In genomic region chr10:75112405-75112804, GRCm38 (mm10) we compare ENCODE assay signal across 16 mouse cellular contexts. TPM values are rescaled to one million over a fixed set of nuclear protein-coding genes. Genes with fewer than 3 reads are reported as not detected.
A peak's percentile ranks its signal among the peaks of the same experiment; 100 is the strongest.
DNase-seq lines count a peak whose midpoint lies in the region; ATAC-seq and TF ChIP-seq lines count a peak whose summit lies in the region.
"Had no signal": no experiment of that assay in that cellular context is flagged by ENCODE, and none has a peak within 500 bp of the region (broad histone marks: within the 10 kb centered on the region; RNA-seq: fewer than 3 reads in every experiment).

No protein-coding gene starts in this region.

- H3K4me1 ChIP-seq in hindbrain, embryonic 12.5 days: peaks cover 36% of the 10 kb centered on the region
- H3K4me1 ChIP-seq in hindbrain, embryonic 14.5 days (replicated peaks; ENCODE audit: control insufficient read depth, insufficient read depth, low read length): peaks cover 10% of the 10 kb centered on the region; the same call in 1 of the 2 replicates
- peaks cover 2% of the 10 kb centered on the region; the same call in 1 of the 2 replicates for H3K4me1 ChIP-seq in midbrain, embryonic 14.5 days (ENCODE audit: control insufficient read depth, insufficient read depth, low read length)
- H3K4me1 ChIP-seq in midbrain, embryonic 16.5 days (ENCODE audit: control insufficient read depth, insufficient read depth, low read length): peaks cover 3% of the 10 kb centered on the region
- H3K4me1 ChIP-seq in stomach, postnatal 0 days (replicated peaks; ENCODE audit: control insufficient read depth, insufficient read depth): 0 out of 2 replicates have a peak, but pooled peaks cover 8% of the 10 kb centered on the region

- H3K9me3 ChIP-seq in hindbrain, embryonic 12.5 days (replicated peaks): no peaks in the 10 kb centered on the region
- no peaks in the 10 kb centered on the region for H3K9me3 ChIP-seq in hindbrain, embryonic 14.5 days (ENCODE audit: control insufficient read depth, low read length)
- no peaks in the 10 kb centered on the region for H3K9me3 ChIP-seq in midbrain, embryonic 14.5 days (ENCODE audit: control insufficient read depth, low read length)
- no peaks in the 10 kb centered on the region for H3K9me3 ChIP-seq in midbrain, embryonic 16.5 days (replicated peaks; ENCODE audit: control insufficient read depth, low read length, poor library complexity, severe bottlenecking)
- no peaks in the 10 kb centered on the region for H3K9me3 ChIP-seq in stomach, postnatal 0 days (ENCODE audit: control insufficient read depth, low read length)
- H3K9me3 ChIP-seq: heart, embryonic 13.5 days had no signal

- intact Hi-C loops in gastrocnemius, postnatal 36 days (cut with DNase I): no loop called here

- peak; percentile 78 to 81 for DNase-seq in adrenal gland, adult (ENCODE audit: inconsistent age in 2 of 2, low spot score in 1 of 2)
- DNase-seq in adrenal gland, adult 18-20 months (ENCODE audit: low spot score in 2 of 2): no peak
- DNase-seq in hindbrain, embryonic 14.5 days (ENCODE audit: low spot score): no peak
- no peak for DNase-seq in midbrain, embryonic 14.5 days
- no peak for DNase-seq in stomach, postnatal 0 days (ENCODE audit: low spot score)
- no peak for DNase-seq in gastrocnemius, postnatal 36 days
- DNase-seq: cerebellum, adult 8-10 months; gastrocnemius, postnatal 25 days; kidney, adult 18-20 months; liver; lung, adult 18-20 months; lung, postnatal 4 days; thymus, postnatal 25 days had no signal

- no peaks in the 10 kb centered on the region for H3K36me3 ChIP-seq in hindbrain, embryonic 12.5 days
- no peaks in the 10 kb centered on the region for H3K36me3 ChIP-seq in hindbrain, embryonic 14.5 days (replicated peaks; ENCODE audit: control insufficient read depth, insufficient read depth)
- no peaks in the 10 kb centered on the region for H3K36me3 ChIP-seq in midbrain, embryonic 14.5 days (ENCODE audit: control insufficient read depth, insufficient read depth, low read length)
- H3K36me3 ChIP-seq in midbrain, embryonic 16.5 days (ENCODE audit: control insufficient read depth, insufficient read depth, low read length): no peaks in the 10 kb centered on the region
- H3K36me3 ChIP-seq in stomach, postnatal 0 days (ENCODE audit: control insufficient read depth, insufficient read depth, low read length): no peaks in the 10 kb centered on the region
- H3K36me3 ChIP-seq: heart, embryonic 13.5 days had no signal

- no peak for TF ChIP-seq CTCF in stomach, postnatal 0 days (IDR thresholded peaks at IDR 0.05; ENCODE audit: low read depth)

- no peak overlapping the region for H3K9ac ChIP-seq in hindbrain, embryonic 12.5 days
- no peak overlapping the region for H3K9ac ChIP-seq in hindbrain, embryonic 14.5 days
- H3K9ac ChIP-seq in midbrain, embryonic 14.5 days (replicated peaks; ENCODE audit: low read length): no peak overlapping the region
- H3K9ac ChIP-seq in midbrain, embryonic 16.5 days (ENCODE audit: low read depth, low read length): no peak overlapping the region
- no peak overlapping the region for H3K9ac ChIP-seq in stomach, postnatal 0 days (ENCODE audit: low read length)
- H3K9ac ChIP-seq: heart, embryonic 13.5 days had no signal

- no peak for TF ChIP-seq EP300 in stomach, postnatal 0 days (optimal IDR thresholded peaks at IDR 0.05)

- WGBS in hindbrain, embryonic 12.5 days: 69% methylated on average over 3 of the region's 3 CpGs
- WGBS in hindbrain, embryonic 14.5 days: 48% methylated on average over 3 of the region's 3 CpGs
- WGBS in midbrain, embryonic 14.5 days: 52% methylated on average over 3 of the region's 3 CpGs
- WGBS in midbrain, embryonic 16.5 days: 70% methylated on average over 3 of the region's 3 CpGs
- WGBS in stomach, postnatal 0 days: 63% methylated on average over 3 of the region's 3 CpGs

- H3K4me2 ChIP-seq in hindbrain, embryonic 12.5 days (replicated peaks): no peak overlapping the region
- no peak overlapping the region for H3K4me2 ChIP-seq in hindbrain, embryonic 14.5 days (replicated peaks)
- H3K4me2 ChIP-seq in midbrain, embryonic 14.5 days (ENCODE audit: low read length): no peak overlapping the region
- no peak overlapping the region for H3K4me2 ChIP-seq in midbrain, embryonic 16.5 days (ENCODE audit: low read length)
- H3K4me2 ChIP-seq in stomach, postnatal 0 days (replicated peaks; ENCODE audit: low read depth): no peak overlapping the region
- H3K4me2 ChIP-seq: heart, embryonic 13.5 days had no signal

- no peak overlapping the region for H3K27ac ChIP-seq in hindbrain, embryonic 12.5 days
- H3K27ac ChIP-seq in hindbrain, embryonic 14.5 days: no peak overlapping the region
- H3K27ac ChIP-seq in midbrain, embryonic 14.5 days (replicated peaks; ENCODE audit: low read depth, low read length): 0 out of 2 replicates have a peak overlapping the region, but pooled peaks have one; percentile 6
- no peak overlapping the region for H3K27ac ChIP-seq in midbrain, embryonic 16.5 days (ENCODE audit: low read length)
- peak overlapping the region; percentile 78 for H3K27ac ChIP-seq in stomach, postnatal 0 days (replicated peaks)
- H3K27ac ChIP-seq: heart, embryonic 13.5 days had no signal

- peak; percentile 17; the same call in 1 of the 2 replicates for ATAC-seq in hindbrain, embryonic 12.5 days (ENCODE audit: low FRiP score)
- no peak for ATAC-seq in hindbrain, embryonic 14.5 days (ENCODE audit: low FRiP score)
- ATAC-seq in midbrain, embryonic 14.5 days (ENCODE audit: low FRiP score, low TSS enrichment): no peak
- ATAC-seq in midbrain, embryonic 16.5 days: no peak
- 0 out of 2 replicates have a peak, but pooled peaks have one; percentile 19 for ATAC-seq in stomach, postnatal 0 days (ENCODE audit: low FRiP score, low TSS enrichment)

- H3K4me3 ChIP-seq in hindbrain, embryonic 12.5 days: no peak overlapping the region
- H3K4me3 ChIP-seq in hindbrain, embryonic 14.5 days (replicated peaks; ENCODE audit: low read length): no peak overlapping the region
- no peak overlapping the region for H3K4me3 ChIP-seq in midbrain, embryonic 14.5 days (replicated peaks; ENCODE audit: low read depth, low read length)
- no peak overlapping the region for H3K4me3 ChIP-seq in midbrain, embryonic 16.5 days (ENCODE audit: low read depth, low read length)
- no peak overlapping the region for H3K4me3 ChIP-seq in stomach, postnatal 0 days (ENCODE audit: low read depth, low read length)
- H3K4me3 ChIP-seq: heart, embryonic 13.5 days had no signal

- H3K27me3 ChIP-seq in hindbrain, embryonic 12.5 days: no peaks in the 10 kb centered on the region
- no peaks in the 10 kb centered on the region for H3K27me3 ChIP-seq in hindbrain, embryonic 14.5 days (ENCODE audit: control insufficient read depth, insufficient read depth, low read length)
- no peaks in the 10 kb centered on the region for H3K27me3 ChIP-seq in midbrain, embryonic 14.5 days (ENCODE audit: control insufficient read depth, insufficient read depth, low read length)
- H3K27me3 ChIP-seq in midbrain, embryonic 16.5 days (ENCODE audit: control insufficient read depth, insufficient read depth, low read depth, low read length): no peaks in the 10 kb centered on the region
- no peaks in the 10 kb centered on the region for H3K27me3 ChIP-seq in stomach, postnatal 0 days (ENCODE audit: control insufficient read depth, insufficient read depth, low read length)
- H3K27me3 ChIP-seq: heart, embryonic 13.5 days had no signal

RNA-seq across cellular contexts. Expression of gene Bcr, which starts 52.0 kb away (rescaled TPM):
- 10 to 100 TPM; 35.0 to 41.0 TPM for total RNA-seq in adrenal gland, adult 18-20 months (2021)
- polyA plus RNA-seq in hindbrain, embryonic 12.5 days (2016; fragmentation: Nextera tagmentation; extraction: Ambion mirVana): 11.4 and 14.0 TPM in 2 replicates
- 19.6 and 24.0 TPM in 2 replicates for polyA plus RNA-seq in hindbrain, embryonic 14.5 days (2014; fragmentation: Nextera tagmentation; extraction: Ambion mirVana)
- polyA plus RNA-seq in midbrain, embryonic 14.5 days (2014; fragmentation: Nextera tagmentation; extraction: Ambion mirVana): 20.9 and 22.8 TPM in 2 replicates
- 12.4 and 13.8 TPM in 2 replicates for polyA plus RNA-seq in midbrain, embryonic 16.5 days (2015; fragmentation: Nextera tagmentation; extraction: Ambion mirVana)
- polyA plus RNA-seq in stomach, postnatal 0 days (2015; fragmentation: Nextera tagmentation; extraction: Ambion mirVana): 4.5 and 4.7 TPM in 2 replicates
- total RNA-seq in gastrocnemius, postnatal 36 days (2021): 1 to 10 TPM; 4.3 to 4.4 TPM

Comparison
In these comparisons a context has a peak if more than half of its experiments do, and no peak if none do; other contexts are left out.
1. DNase-seq: peak in adrenal gland, adult (2 of 2); none in adrenal gland, adult 18-20 months (0 of 2), hindbrain, embryonic 14.5 days (single experiment), midbrain, embryonic 14.5 days (single experiment), stomach, postnatal 0 days (single experiment) and gastrocnemius, postnatal 36 days (0 of 2).
2. ATAC-seq: peak in hindbrain, embryonic 12.5 days (single experiment) and stomach, postnatal 0 days (single experiment); none in hindbrain, embryonic 14.5 days (single experiment), midbrain, embryonic 14.5 days (single experiment) and midbrain, embryonic 16.5 days (single experiment).
3. H3K27ac ChIP-seq: peak in midbrain, embryonic 14.5 days (single experiment) and stomach, postnatal 0 days (single experiment); none in hindbrain, embryonic 12.5 days (single experiment), hindbrain, embryonic 14.5 days (single experiment) and midbrain, embryonic 16.5 days (single experiment).